Mouse (Mus musculus): ENCODE results near the gene Dscaml1. TPM values are rescaled to one million over a fixed set of nuclear protein-coding genes. Genes with fewer than 3 reads are reported as not detected.

Gene Dscaml1
- polyA plus RNA-seq, 2 experiments: not detected

DNA sequence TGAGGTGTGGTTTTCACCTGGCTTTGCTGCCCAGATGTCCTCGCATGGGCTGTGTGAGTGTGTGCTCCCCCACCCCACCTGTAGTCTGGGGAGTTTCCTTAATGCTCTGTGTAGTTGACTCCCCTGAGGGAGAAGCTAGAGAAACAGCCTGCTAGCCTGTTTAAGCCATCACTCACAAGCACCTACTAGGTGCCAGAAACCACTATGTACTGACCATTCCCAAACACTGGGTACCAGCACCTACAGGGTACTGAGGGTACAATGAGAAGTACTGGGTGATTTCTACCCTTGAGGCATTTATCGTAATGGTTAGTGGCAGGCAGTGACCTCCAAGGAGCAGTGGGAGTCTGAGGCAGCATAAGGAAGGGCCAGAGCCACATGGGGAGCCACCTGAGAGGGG is 64.5 kb downstream of the Dscaml1 start:
- Histone ChIP-seq H3K4me1 (replicated peaks; ENCODE audit: control insufficient read depth in 2 of 2, insufficient read depth in 2 of 2, low read length in 1 of 2) (no peaks in the 10 kb centered on the region), H3K27me3 (ENCODE audit: control insufficient read depth, insufficient read depth, low read length) (no peaks in the 10 kb centered on the region), H3K9ac (replicated peaks) (no peak overlapping the region), H3K27ac (no peak overlapping the region), H3K4me3 (ENCODE audit: insufficient read depth in 1 of 2, low read depth in 2 of 2, low read length in 2 of 2) (no peak overlapping the region), H3K36me3 (replicated peaks; ENCODE audit: control insufficient read depth, insufficient read depth, low read depth) (no peaks in the 10 kb centered on the region), H3K4me2 (ENCODE audit: low read depth) (no peak overlapping the region), H3K9me3 (ENCODE audit: control insufficient read depth, low read length) (no peaks in the 10 kb centered on the region)
- no peak for ATAC-seq (ENCODE audit: insufficient read depth)
- no peak for TF ChIP-seq EP300 (IDR thresholded peaks at IDR 0.05; ENCODE audit: low read depth)
- no peak for TF ChIP-seq CTCF (IDR thresholded peaks at IDR 0.05; ENCODE audit: low read depth)
- no peak for DNase-seq (ENCODE audit: low read depth in 3 of 3, low spot score in 3 of 3)
- 63% methylated on average over 2 of the region's 2 CpGs for WGBS (ENCODE audit: insufficient replicate concordance)

GRCm38 (mm10) chr9:45494889-45495288 is 68.5 kb downstream of the Dscaml1 start:
- Histone ChIP-seq H3K27ac (no peak overlapping the region), H3K36me3 (replicated peaks; ENCODE audit: control insufficient read depth, insufficient read depth, low read depth) (no peaks in the 10 kb centered on the region), H3K4me1 (replicated peaks; ENCODE audit: control insufficient read depth in 2 of 2, insufficient read depth in 2 of 2, low read length in 1 of 2) (no peaks in the 10 kb centered on the region), H3K9ac (replicated peaks) (no peak overlapping the region), H3K9me3 (ENCODE audit: control insufficient read depth, low read length) (no peaks in the 10 kb centered on the region), H3K4me2 (ENCODE audit: low read depth) (no peak overlapping the region), H3K27me3 (ENCODE audit: control insufficient read depth, insufficient read depth, low read length) (no peaks in the 10 kb centered on the region), H3K4me3 (ENCODE audit: insufficient read depth in 1 of 2, low read depth in 2 of 2, low read length in 2 of 2) (no peak overlapping the region)
- no peak for ATAC-seq (ENCODE audit: insufficient read depth)
- no peak for DNase-seq (ENCODE audit: low read depth in 3 of 3, low spot score in 3 of 3)
- WGBS (ENCODE audit: insufficient replicate concordance): 57% methylated on average over 3 of the region's 3 CpGs
- TF ChIP-seq EP300 (IDR thresholded peaks at IDR 0.05; ENCODE audit: low read depth) (no peak), CTCF (IDR thresholded peaks at IDR 0.05; ENCODE audit: low read depth) (no peak)

GRCm38 (mm10) chr9:45496340-45496739 is 69.9 kb downstream of the Dscaml1 start:
- DNase-seq (ENCODE audit: low read depth in 3 of 3, low spot score in 3 of 3) (no peak), ATAC-seq (ENCODE audit: insufficient read depth) (no peak)
- Histone ChIP-seq H3K27ac (no peak overlapping the region), H3K36me3 (replicated peaks; ENCODE audit: control insufficient read depth, insufficient read depth, low read depth) (no peaks in the 10 kb centered on the region), H3K4me3 (ENCODE audit: insufficient read depth in 1 of 2, low read depth in 2 of 2, low read length in 2 of 2) (no peak overlapping the region), H3K4me1 (replicated peaks; ENCODE audit: control insufficient read depth in 2 of 2, insufficient read depth in 2 of 2, low read length in 1 of 2) (no peaks in the 10 kb centered on the region), H3K9ac (replicated peaks) (no peak overlapping the region), H3K4me2 (ENCODE audit: low read depth) (no peak overlapping the region), H3K9me3 (ENCODE audit: control insufficient read depth, low read length) (no peaks in the 10 kb centered on the region), H3K27me3 (ENCODE audit: control insufficient read depth, insufficient read depth, low read length) (no peaks in the 10 kb centered on the region)
- no peak for TF ChIP-seq EP300 (IDR thresholded peaks at IDR 0.05; ENCODE audit: low read depth)
- no peak for TF ChIP-seq CTCF (IDR thresholded peaks at IDR 0.05; ENCODE audit: low read depth)
- 57% methylated on average over 3 of the region's 3 CpGs for WGBS (ENCODE audit: insufficient replicate concordance)

DNA sequence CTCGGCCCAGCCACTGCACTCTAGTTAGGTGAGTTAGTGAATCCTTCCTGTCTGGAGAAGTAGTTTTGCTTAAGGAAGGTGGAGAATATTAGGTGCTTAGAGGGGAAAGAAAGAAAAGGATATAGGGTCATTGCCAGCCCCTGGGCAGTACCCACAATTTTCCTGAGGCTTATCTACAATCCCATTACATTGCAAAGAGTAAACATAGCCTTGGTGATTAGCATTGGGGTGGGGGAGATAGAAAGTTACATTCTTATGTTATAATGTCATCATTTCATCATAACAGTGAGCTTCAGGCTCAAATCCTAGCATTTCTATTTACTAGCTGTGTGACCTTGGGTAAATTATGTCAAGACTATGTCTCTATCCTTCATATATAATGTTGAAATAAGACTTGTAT is 70.5 kb downstream of the Dscaml1 start:
- H3K4me2 ChIP-seq (ENCODE audit: low read depth): no peak overlapping the region
- DNase-seq (ENCODE audit: low read depth in 3 of 3, low spot score in 3 of 3) (no peak), ATAC-seq (ENCODE audit: insufficient read depth) (no peak)
- no peak overlapping the region for H3K27ac ChIP-seq
- no peak overlapping the region for H3K9ac ChIP-seq (replicated peaks)
- 35% methylated on average over 1 of the region's 1 CpGs for WGBS (ENCODE audit: insufficient replicate concordance)
- H3K27me3 ChIP-seq (ENCODE audit: control insufficient read depth, insufficient read depth, low read length): no peaks in the 10 kb centered on the region
- H3K9me3 ChIP-seq (ENCODE audit: control insufficient read depth, low read length): no peaks in the 10 kb centered on the region
- H3K4me3 ChIP-seq (ENCODE audit: insufficient read depth in 1 of 2, low read depth in 2 of 2, low read length in 2 of 2): no peak overlapping the region
- no peak for TF ChIP-seq EP300 (IDR thresholded peaks at IDR 0.05; ENCODE audit: low read depth)
- no peak for TF ChIP-seq CTCF (IDR thresholded peaks at IDR 0.05; ENCODE audit: low read depth)
- no peaks in the 10 kb centered on the region for H3K36me3 ChIP-seq (replicated peaks; ENCODE audit: control insufficient read depth, insufficient read depth, low read depth)
- no peaks in the 10 kb centered on the region for H3K4me1 ChIP-seq (replicated peaks; ENCODE audit: control insufficient read depth in 2 of 2, insufficient read depth in 2 of 2, low read length in 1 of 2)

DNA sequence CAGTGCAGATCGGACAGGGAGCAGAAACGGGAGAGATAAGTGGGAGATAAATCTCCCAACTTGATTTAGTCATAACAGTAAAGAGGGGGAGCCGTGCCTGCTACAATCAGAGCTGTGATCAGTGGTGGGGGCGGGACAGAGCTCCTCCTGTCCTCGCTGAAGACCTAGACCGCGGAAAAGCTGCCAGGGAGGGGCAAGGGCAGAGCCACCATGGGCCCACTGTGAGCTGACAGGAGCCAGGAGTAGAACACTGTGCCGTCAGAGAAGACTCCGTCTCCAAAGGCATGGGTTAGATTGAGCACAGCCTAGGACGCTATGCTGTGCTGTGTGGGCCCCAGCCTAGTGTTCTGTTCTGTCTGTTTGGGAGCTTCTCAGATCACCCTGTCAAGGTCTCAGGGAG is 72.8 kb downstream of the Dscaml1 start:
- Histone ChIP-seq H3K27me3 (ENCODE audit: control insufficient read depth, insufficient read depth, low read length) (no peaks in the 10 kb centered on the region), H3K9me3 (ENCODE audit: control insufficient read depth, low read length) (no peaks in the 10 kb centered on the region), H3K4me3 (ENCODE audit: insufficient read depth in 1 of 2, low read depth in 2 of 2, low read length in 2 of 2) (no peak overlapping the region), H3K4me2 (ENCODE audit: low read depth) (no peak overlapping the region), H3K9ac (replicated peaks) (no peak overlapping the region), H3K27ac (no peak overlapping the region), H3K36me3 (replicated peaks; ENCODE audit: control insufficient read depth, insufficient read depth, low read depth) (no peaks in the 10 kb centered on the region), H3K4me1 (replicated peaks; ENCODE audit: control insufficient read depth in 2 of 2, insufficient read depth in 2 of 2, low read length in 1 of 2) (no peaks in the 10 kb centered on the region)
- TF ChIP-seq EP300 (IDR thresholded peaks at IDR 0.05; ENCODE audit: low read depth) (no peak), CTCF (IDR thresholded peaks at IDR 0.05; ENCODE audit: low read depth) (no peak)
- 28% methylated on average over 10 of the region's 10 CpGs for WGBS (ENCODE audit: insufficient replicate concordance)
- ATAC-seq (ENCODE audit: insufficient read depth) (no peak), DNase-seq (ENCODE audit: low read depth in 3 of 3, low spot score in 3 of 3) (no peak)
